15 mouse cellular contexts compared by ENCODE assay signal in genomic region chr6:34606407-34606806, GRCm38 (mm10). TPM values are rescaled to one million over a fixed set of nuclear protein-coding genes. Genes with fewer than 3 reads are reported as not detected.
DNase-seq lines count a peak whose midpoint lies in the region; ATAC-seq and TF ChIP-seq lines count a peak whose summit lies in the region.
"Had no signal": no experiment of that assay in that cellular context is flagged by ENCODE, and none has a peak within 500 bp of the region (broad histone marks: within the 10 kb centered on the region; RNA-seq: fewer than 3 reads in every experiment).

No protein-coding gene starts in this region.

- WGBS in heart, embryonic 11.5 days (ENCODE audit: insufficient replicate concordance), result 65% methylated on average over 4 of the region's 4 CpGs
- WGBS in limb, embryonic 11.5 days, result 57% methylated on average over 4 of the region's 4 CpGs
- 72% methylated on average over 4 of the region's 4 CpGs for WGBS in limb, embryonic 10.5 days
- 28% methylated on average over 4 of the region's 4 CpGs for WGBS in stomach, embryonic 14.5 days

- H3K4me2 ChIP-seq in heart, embryonic 11.5 days, result no peak overlapping the region
- no peak overlapping the region for H3K4me2 ChIP-seq in limb, embryonic 11.5 days (ENCODE audit: low read depth, severe bottlenecking)
- H3K4me2 ChIP-seq in stomach, embryonic 14.5 days (replicated peaks; ENCODE audit: low read depth, low read length), result no peak overlapping the region; the same call in 1 of the 2 replicates
- H3K4me2 ChIP-seq: hindbrain, embryonic 14.5 days had no signal

- no peak for TF ChIP-seq CTCF in embryonic fibroblast, embryonic 13.5 days (IDR thresholded peaks at IDR 0.05; ENCODE audit: borderline replicate concordance, insufficient read depth, low read length)

- H3K27ac ChIP-seq in heart, embryonic 11.5 days (ENCODE audit: low read depth, low read length), result no peak overlapping the region
- no peak overlapping the region for H3K27ac ChIP-seq in limb, embryonic 11.5 days (replicated peaks; ENCODE audit: low read depth, low read length)
- H3K27ac ChIP-seq in limb, embryonic 10.5 days, result no peak overlapping the region
- peak overlapping the region; percentile 98 for H3K27ac ChIP-seq in embryonic fibroblast, embryonic 13.5 days (ENCODE audit: insufficient read depth, low read length)
- peak overlapping the region; percentile 92 for H3K27ac ChIP-seq in stomach, embryonic 14.5 days (ENCODE audit: low read length)
- H3K27ac ChIP-seq: hindbrain, embryonic 14.5 days had no signal

- no peak overlapping the region for H3K4me3 ChIP-seq in heart, embryonic 11.5 days (ENCODE audit: low read depth, low read length)
- H3K4me3 ChIP-seq in limb, embryonic 11.5 days (ENCODE audit: low read depth, low read length), result no peak overlapping the region
- H3K4me3 ChIP-seq in limb, embryonic 10.5 days, result no peak overlapping the region
- H3K4me3 ChIP-seq in embryonic fibroblast, embryonic 13.5 days (ENCODE audit: insufficient read depth, low read length), result no peak overlapping the region
- no peak overlapping the region for H3K4me3 ChIP-seq in stomach, embryonic 14.5 days (ENCODE audit: low read depth, low read length)
- H3K4me3 ChIP-seq: myocyte had no signal

- no peaks in the 10 kb centered on the region for H3K27me3 ChIP-seq in heart, embryonic 11.5 days (ENCODE audit: control insufficient read depth, insufficient read depth, low read length)
- no peaks in the 10 kb centered on the region for H3K27me3 ChIP-seq in limb, embryonic 11.5 days (ENCODE audit: control insufficient read depth, insufficient read depth, low read length)
- no peaks in the 10 kb centered on the region for H3K27me3 ChIP-seq in limb, embryonic 10.5 days (ENCODE audit: low read depth, poor library complexity, severe bottlenecking)
- no peaks in the 10 kb centered on the region for H3K27me3 ChIP-seq in stomach, embryonic 14.5 days (ENCODE audit: control insufficient read depth, insufficient read depth, low read length)

- H3K9ac ChIP-seq in heart, embryonic 11.5 days (ENCODE audit: low read depth, low read length), result 0 out of 2 replicates have a peak overlapping the region, but pooled peaks have one; percentile 6
- no peak overlapping the region for H3K9ac ChIP-seq in limb, embryonic 11.5 days (ENCODE audit: low read length)
- no peak overlapping the region for H3K9ac ChIP-seq in stomach, embryonic 14.5 days (replicated peaks; ENCODE audit: low read depth, low read length)
- H3K9ac ChIP-seq: hindbrain, embryonic 14.5 days had no signal

- peaks cover 49% of the 10 kb centered on the region for H3K4me1 ChIP-seq in heart, embryonic 11.5 days (ENCODE audit: control insufficient read depth, insufficient read depth, low read length)
- H3K4me1 ChIP-seq in limb, embryonic 11.5 days (ENCODE audit: control insufficient read depth, insufficient read depth, low read length), result peaks cover 20% of the 10 kb centered on the region
- peaks cover 57% of the 10 kb centered on the region for H3K4me1 ChIP-seq in limb, embryonic 10.5 days
- H3K4me1 ChIP-seq in embryonic fibroblast, embryonic 13.5 days (ENCODE audit: control insufficient read depth, insufficient read depth, low read length), result peaks cover 45% of the 10 kb centered on the region
- H3K4me1 ChIP-seq in stomach, embryonic 14.5 days (ENCODE audit: control insufficient read depth, insufficient read depth, low read length), result peaks cover 55% of the 10 kb centered on the region

- H3K36me3 ChIP-seq in heart, embryonic 11.5 days (ENCODE audit: control insufficient read depth, insufficient read depth, low read length), result no peaks in the 10 kb centered on the region
- H3K36me3 ChIP-seq in limb, embryonic 11.5 days (ENCODE audit: control insufficient read depth, insufficient read depth, low read length), result no peaks in the 10 kb centered on the region; the same call in 1 of the 2 replicates
- no peaks in the 10 kb centered on the region for H3K36me3 ChIP-seq in limb, embryonic 10.5 days
- no peaks in the 10 kb centered on the region for H3K36me3 ChIP-seq in stomach, embryonic 14.5 days (ENCODE audit: control insufficient read depth, insufficient read depth, low read length)
- H3K36me3 ChIP-seq: G1E had no signal

- DNase-seq in heart, postnatal 4 days, result no peak
- DNase-seq in limb, embryonic 11.5 days (ENCODE audit: low spot score), result peak; percentile 21
- no peak for DNase-seq in limb, embryonic 10.5 days (ENCODE audit: low spot score)
- DNase-seq in layer of hippocampus, postnatal 36 days, result no peak
- DNase-seq in left cerebral cortex, adult 18-20 months (ENCODE audit: low spot score in 2 of 2), result no peak
- DNase-seq: adrenal gland, postnatal 36 days; cerebellum, postnatal 36 days; right cerebral cortex, postnatal 14 days; thymus, postnatal 25 days had no signal

- no peak for ATAC-seq in heart, embryonic 11.5 days (replicated peaks; ENCODE audit: insufficient number of reproducible peaks, low FRiP score, low TSS enrichment)
- no peak for ATAC-seq in limb, embryonic 11.5 days (ENCODE audit: insufficient number of reproducible peaks, low FRiP score, low TSS enrichment, low read depth)
- ATAC-seq in stomach, embryonic 14.5 days (ENCODE audit: insufficient number of reproducible peaks, insufficient read depth, low FRiP score, low read depth), result no peak

- H3K9me3 ChIP-seq in heart, embryonic 11.5 days (replicated peaks; ENCODE audit: control insufficient read depth, low read length), result no peaks in the 10 kb centered on the region
- H3K9me3 ChIP-seq in limb, embryonic 11.5 days (ENCODE audit: control insufficient read depth, low read length), result no peaks in the 10 kb centered on the region
- no peaks in the 10 kb centered on the region for H3K9me3 ChIP-seq in limb, embryonic 10.5 days (replicated peaks)
- H3K9me3 ChIP-seq in stomach, embryonic 14.5 days (ENCODE audit: control insufficient read depth, low read depth, low read length), result no peaks in the 10 kb centered on the region
- H3K9me3 ChIP-seq: G1E had no signal

- no peak for TF ChIP-seq POLR2A in embryonic fibroblast, embryonic 13.5 days (IDR thresholded peaks at IDR 0.05; ENCODE audit: low read depth, low read length)

RNA-seq across cellular contexts. Expression of gene Cald1, which starts 8.1 kb away (rescaled TPM):
- 144 and 167 TPM in 2 replicates for polyA plus RNA-seq in heart, embryonic 11.5 days (2014; fragmentation: Nextera tagmentation; extraction: Ambion mirVana)
- 100 to 1,000 TPM; 118 to 131 TPM for total RNA-seq in heart, postnatal 4 days (2021)
- polyA plus RNA-seq in limb, embryonic 11.5 days (2014; fragmentation: Nextera tagmentation; extraction: Ambion mirVana), result 155 and 167 TPM in 2 replicates
- polyA plus RNA-seq in limb, embryonic 10.5 days (2016; fragmentation: Nextera tagmentation; extraction: Ambion mirVana), result 89.4 and 131 TPM in 2 replicates
- polyA plus RNA-seq in embryonic fibroblast, embryonic 13.5 days (2011; ENCODE audit: insufficient read length, low read depth, missing spikeins), result 1,420 and 1,765 TPM in 2 replicates
- 366 and 368 TPM in 2 replicates for polyA plus RNA-seq in stomach, embryonic 14.5 days (2014; fragmentation: Nextera tagmentation; extraction: Ambion mirVana)
- total RNA-seq in layer of hippocampus, postnatal 36 days (2021), result 10 to 100 TPM; 34.0 to 40.7 TPM
- 10 to 100 TPM; 22.1 to 24.6 TPM for total RNA-seq in left cerebral cortex, adult 18-20 months (2021)
- polyA plus RNA-seq: G1E had no signal

Comparison
In these comparisons a context has a peak if more than half of its experiments do, and no peak if none do; other contexts are left out.
1. H3K27ac ChIP-seq: peak in embryonic fibroblast, embryonic 13.5 days (single experiment) and stomach, embryonic 14.5 days (single experiment); none in heart, embryonic 11.5 days (single experiment), limb, embryonic 11.5 days (single experiment) and limb, embryonic 10.5 days (single experiment).